Mouse (Mus musculus): ENCODE measurements around the gene Mindy1. TPM values are rescaled to one million over a fixed set of nuclear protein-coding genes. Genes with fewer than 3 reads are reported as not detected.

Mindy1 gene
- total RNA-seq (2023), result 100 to 1,000 TPM; 127 to 146 TPM

GRCm38 (mm10) chr3:95281216-95282126 lies at the start of gene Mindy1, which contains the start of gene Prune1:
Mindy1 (plus strand) TSS chr3:95281345.
Prune1 (minus strand) TSS chr3:95282076.

DNA sequence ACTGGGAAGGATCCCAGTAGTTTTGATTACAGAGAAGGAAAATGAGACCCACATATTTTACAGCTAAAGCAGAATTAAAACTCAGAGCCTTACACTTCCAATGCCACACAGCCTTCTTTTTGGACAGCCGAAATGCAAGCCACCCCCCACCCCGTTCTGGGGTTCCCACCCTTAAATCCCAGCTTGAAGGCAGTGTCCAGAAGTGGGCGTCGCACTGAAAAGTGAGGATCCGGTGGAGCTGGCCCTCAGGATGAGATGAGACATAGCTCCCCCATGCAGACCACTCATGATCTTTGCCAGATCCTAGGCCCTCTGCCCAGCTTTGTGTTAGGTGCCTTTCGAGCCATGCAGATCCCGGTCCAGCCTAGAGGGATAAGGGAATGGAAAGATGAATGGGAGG lies 39.6 kb upstream of the Mindy1 start, which contains the start of gene Gm128:
Gm128 (minus strand) TSS at position 101 of the 400 bp plus-strand sequence.

DNA sequence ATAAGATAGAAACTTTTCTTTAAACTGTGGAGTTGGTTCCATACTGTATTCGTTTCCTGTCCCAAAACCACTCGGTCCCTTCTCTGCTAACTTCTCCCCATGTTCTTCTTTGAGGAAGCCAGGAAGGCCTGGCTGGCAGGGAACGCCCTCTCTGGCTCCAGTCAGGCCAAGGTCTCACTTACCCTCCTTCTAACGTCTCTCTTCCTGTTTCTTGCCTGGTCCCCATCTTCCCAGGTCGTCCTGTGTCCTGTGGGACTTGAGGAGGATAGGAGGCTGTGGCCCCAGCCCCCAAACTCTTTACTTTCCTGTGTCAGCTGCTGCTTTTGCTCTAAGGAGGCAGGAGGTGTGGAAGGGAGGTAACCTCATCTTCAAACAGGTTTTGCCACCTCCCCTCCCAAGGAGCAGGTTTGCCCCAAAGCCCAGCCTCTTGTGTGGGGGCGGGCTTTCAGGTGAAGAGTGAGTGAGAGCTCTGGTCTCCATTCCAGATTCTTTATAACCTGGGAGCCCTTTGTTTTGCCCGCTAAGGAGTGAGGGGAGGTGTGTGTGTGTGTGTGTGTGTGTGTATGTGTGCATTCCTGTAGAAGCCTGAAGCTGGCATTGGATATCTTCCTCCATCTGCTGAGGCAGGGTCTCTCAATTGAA lies 30.2 kb upstream of the Mindy1 start, which contains the start of gene Bnipl:
Bnipl (minus strand) TSS at position 411 of the 642 bp plus-strand sequence.

GRCm38 (mm10) chr3:95307100-95307499 lies 26.0 kb downstream of the Mindy1 start, which contains the start of gene Anxa9:
Anxa9 (minus strand) TSS chr3:95307176.

DNA sequence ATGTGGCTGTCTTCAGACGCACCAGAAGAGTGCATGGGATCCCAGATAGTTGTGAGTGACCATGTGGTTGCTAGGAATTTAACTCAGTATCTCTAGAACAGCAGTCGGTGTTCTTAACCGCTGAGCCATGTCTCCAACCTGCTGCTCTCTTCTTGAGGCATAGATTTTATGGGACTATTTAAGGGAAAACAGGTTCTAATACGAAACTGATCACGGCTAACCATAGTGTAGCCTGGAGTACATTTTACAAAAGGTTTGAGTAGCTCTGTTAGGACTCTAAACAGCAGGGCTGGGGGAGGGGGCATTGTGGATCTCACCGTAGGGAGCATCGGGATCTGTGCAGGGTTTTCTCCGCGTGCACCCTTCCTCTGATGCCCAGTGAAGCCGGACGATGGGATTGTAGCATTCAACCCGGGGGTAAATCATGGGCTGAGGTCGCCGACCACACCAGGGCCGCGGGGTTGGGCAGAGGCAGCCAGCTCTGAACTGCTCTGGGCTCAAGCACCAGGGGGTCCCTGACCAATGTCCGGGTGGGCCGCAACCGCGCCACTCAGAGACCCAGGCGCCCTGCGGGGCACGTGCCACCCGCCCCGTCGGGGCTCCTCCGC lies 33.4 kb downstream of the Mindy1 start, which contains the start of gene Cers2:
Cers2 (plus strand) TSS at position 306 of the 608 bp plus-strand sequence.

Other genes with a start within 250 kb of the Mindy1 start
- 10 to 100 TPM; 92.0 to 99.5 TPM for gene Psmd4, start 238.7 kb upstream of the Mindy1 start, total RNA-seq (2023)
- 10 to 100 TPM; 20.7 to 26.5 TPM for gene Pip5k1a, start 174.4 kb upstream of the Mindy1 start, total RNA-seq (2023)
- 10 to 100 TPM; 31.0 to 35.0 TPM for gene Vps72, start 170.3 kb upstream of the Mindy1 start, total RNA-seq (2023)
- gene Tmod4, start 156.9 kb upstream of the Mindy1 start, total RNA-seq (2023), result 1 to 10 TPM in 1 of 2 experiments, under 1 TPM in 1; 0.99 to 1.6 TPM
- 10 to 100 TPM; 42.7 to 50.8 TPM for gene Scnm1, start 147.3 kb upstream of the Mindy1 start, total RNA-seq (2023)
- gene Lysmd1, start 147.3 kb upstream of the Mindy1 start, total RNA-seq (2023), result 1 to 10 TPM; 2.6 to 3.2 TPM
- 10 to 100 TPM; 78.5 to 90.9 TPM for gene Tnfaip8l2, start 139.0 kb upstream of the Mindy1 start, total RNA-seq (2023)
- 1 to 10 TPM in 1 of 2 experiments, under 1 TPM in 1; 0.79 to 1.2 TPM for gene Sema6c, start 120.9 kb upstream of the Mindy1 start, total RNA-seq (2023)
- 10 to 100 TPM; 38.9 to 47.6 TPM for gene Gabpb2, start 63.4 kb upstream of the Mindy1 start, total RNA-seq (2023)
- 100 to 1,000 TPM; 224 to 236 TPM for gene Cdc42se1, start 52.6 kb upstream of the Mindy1 start, total RNA-seq (2023)
- 1 to 10 TPM; 2.3 to 2.4 TPM for gene Mllt11, start 49.2 kb upstream of the Mindy1 start, total RNA-seq (2023)
- not detected for gene Gm128, start 39.7 kb upstream of the Mindy1 start, total RNA-seq (2023)
- under 1 TPM in 1 of 2 experiments, not detected in 1; 0.44 TPM for gene Bnipl, start 30.2 kb upstream of the Mindy1 start, total RNA-seq (2023)
- gene Prune1, start 731 bp downstream of the Mindy1 start, total RNA-seq (2023), result 10 to 100 TPM; 17.4 to 19.3 TPM
- gene Anxa9, start 25.8 kb downstream of the Mindy1 start, total RNA-seq (2023), result 1 to 10 TPM; 2.6 to 2.8 TPM
- 100 to 1,000 TPM; 130 to 136 TPM for gene Cers2, start 33.4 kb downstream of the Mindy1 start, total RNA-seq (2023)
- gene Setdb1, start 75.9 kb downstream of the Mindy1 start, total RNA-seq (2023), result 10 to 100 TPM; 20.0 to 21.0 TPM
- gene 4930558C23Rik, start 121.5 kb downstream of the Mindy1 start, total RNA-seq (2023), result not detected
- 10 to 100 TPM; 53.9 to 57.9 TPM for gene Arnt, start 153.0 kb downstream of the Mindy1 start, total RNA-seq (2023)
- gene Ctsk, start 217.9 kb downstream of the Mindy1 start, total RNA-seq (2023), result 1 to 10 TPM in 1 of 2 experiments, under 1 TPM in 1; 0.97 to 1.5 TPM
- gene Ctss, start 245.4 kb downstream of the Mindy1 start, total RNA-seq (2023), result 100 to 1,000 TPM; 215 to 257 TPM

Data from neutrophil, adult 83 days (primary cell).